Mouse (Mus musculus) kidney, adult 9 months (tissue): ENCODE results near the gene Nfatc2.

Experiments used
- DNase-seq: peaks from one replicate; pipeline ENCODE4 v3.0.0; 2022

Nfatc2 gene

DNA sequence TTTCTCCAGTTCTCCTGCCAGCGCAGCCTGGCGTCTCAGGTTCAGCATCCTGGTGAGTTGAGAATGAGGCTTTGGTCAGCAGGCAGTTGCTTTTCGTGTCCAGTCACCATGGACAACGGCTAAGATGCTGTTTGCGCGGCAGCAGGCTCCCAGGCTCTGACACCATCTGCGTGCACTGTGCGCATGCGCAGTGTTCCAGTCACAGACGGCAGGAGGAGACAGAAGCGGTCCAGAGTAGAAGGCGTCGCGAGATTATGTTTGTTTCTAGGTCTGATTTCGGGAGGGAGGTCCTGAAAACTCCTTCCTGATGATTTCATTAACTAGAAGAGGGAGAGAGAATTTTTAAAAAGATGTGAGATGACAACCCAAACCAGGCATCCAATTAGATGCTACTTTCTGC is 121.5 kb downstream of the Nfatc2 start:
- DNase-seq, result no peak

- DNase-seq, result peak; percentile 9
Measured at GRCm38 (mm10) chr2:168478431-168478830, 123.0 kb downstream of the Nfatc2 start.

- no peak for DNase-seq
Measured at GRCm38 (mm10) chr2:168473496-168473895, 128.0 kb downstream of the Nfatc2 start.

DNA sequence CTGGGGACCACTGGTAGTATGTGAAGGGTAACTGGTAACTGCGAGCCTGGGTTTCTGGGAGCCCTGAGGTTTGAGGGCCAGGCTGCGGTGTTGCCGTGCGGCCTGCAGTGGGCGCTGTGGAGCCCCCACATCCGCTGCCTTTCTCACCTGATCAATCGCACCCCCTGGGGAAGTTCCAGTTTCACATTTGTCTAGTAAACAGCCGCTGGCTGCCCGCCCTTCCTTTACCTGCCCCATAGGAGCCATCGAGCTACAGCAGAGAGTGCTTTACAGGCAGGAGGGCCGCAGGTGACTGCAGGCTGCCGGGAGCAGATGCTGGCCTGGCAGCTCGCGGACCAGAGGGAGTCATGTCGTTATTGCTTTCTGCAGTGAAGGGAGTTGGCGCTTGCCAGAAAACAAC is 128.6 kb downstream of the Nfatc2 start:
- DNase-seq, result peak; percentile 73

DNA sequence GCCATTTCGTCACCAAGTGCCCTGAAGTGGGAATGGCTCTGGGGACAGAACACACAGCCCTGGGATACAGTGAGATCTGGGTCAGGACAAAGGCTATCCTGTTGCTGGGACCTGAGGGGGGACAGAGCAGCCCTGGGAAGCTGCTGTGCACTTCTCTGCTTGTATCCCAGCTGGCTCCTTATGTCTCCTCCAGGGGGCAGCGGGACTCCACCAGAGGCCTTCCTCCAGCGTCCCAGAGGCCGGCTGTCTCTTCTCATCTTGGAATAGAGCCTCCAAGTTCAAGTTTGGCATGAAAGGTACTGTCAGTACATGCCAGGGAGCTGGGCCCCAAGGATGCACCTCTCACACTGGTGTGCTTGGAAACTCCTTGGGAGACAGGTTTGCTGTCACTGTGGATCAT is 132.4 kb downstream of the Nfatc2 start:
- peak; percentile 77 for DNase-seq

GRCm38 (mm10) chr2:168467166-168467565 is 134.3 kb downstream of the Nfatc2 start:
- no peak for DNase-seq

DNA sequence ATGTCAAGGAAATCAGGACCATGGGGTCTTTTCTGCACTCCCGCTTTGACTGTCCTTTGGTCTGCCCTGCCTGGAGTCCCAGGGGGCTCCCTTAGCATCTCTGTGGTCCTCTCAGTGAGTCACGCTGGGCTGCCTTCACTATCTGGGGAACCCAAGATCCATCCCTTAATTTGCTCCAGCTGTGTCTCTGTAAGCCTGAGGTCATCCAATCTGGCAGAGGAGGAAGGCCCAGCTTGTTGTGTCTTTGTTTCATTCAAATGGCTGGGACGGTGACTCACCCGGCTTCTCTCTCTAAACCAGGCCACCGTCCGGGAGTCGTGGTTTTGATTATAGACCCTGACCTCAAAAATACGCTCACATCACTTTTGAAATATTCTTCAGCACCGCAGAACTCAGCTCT is 135.4 kb downstream of the Nfatc2 start:
- DNase-seq, result no peak

- DNase-seq, result no peak
Measured at GRCm38 (mm10) chr2:168465646-168466045, 135.8 kb downstream of the Nfatc2 start.

DNA sequence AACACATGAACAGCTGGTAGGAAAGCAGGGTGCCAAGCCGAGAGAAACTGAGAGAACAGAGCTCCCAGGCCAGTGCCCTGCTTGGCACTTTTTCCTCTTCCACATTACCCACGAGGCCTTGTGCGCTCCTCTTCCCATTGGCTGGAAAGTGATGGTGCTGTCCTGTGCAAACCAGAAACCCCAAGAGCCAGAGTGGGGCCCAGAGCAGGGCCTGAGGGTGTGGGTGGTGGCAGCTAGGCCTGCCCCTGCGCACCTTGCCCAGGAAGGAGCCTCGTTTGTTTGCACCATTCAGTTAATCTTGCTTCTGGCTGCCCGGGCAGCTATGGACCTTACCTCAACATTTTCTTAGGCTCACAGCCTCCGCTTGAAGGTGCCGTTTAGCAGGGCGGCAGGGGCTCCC is 139.6 kb downstream of the Nfatc2 start:
- DNase-seq, result no peak

GRCm38 (mm10) chr2:168459627-168460026 is 141.8 kb downstream of the Nfatc2 start:
- no peak for DNase-seq

- no peak for DNase-seq
Measured at GRCm38 (mm10) chr2:168458583-168458982, 142.9 kb downstream of the Nfatc2 start.

GRCm38 (mm10) chr2:168451714-168452708 is 149.4 kb downstream of the Nfatc2 start:
- DNase-seq, result no peak

- DNase-seq, result no peak
Measured at GRCm38 (mm10) chr2:168450977-168451376, 150.5 kb downstream of the Nfatc2 start.

GRCm38 (mm10) chr2:168448054-168448453 is 153.4 kb downstream of the Nfatc2 start:
- DNase-seq, result peak; percentile 26

DNA sequence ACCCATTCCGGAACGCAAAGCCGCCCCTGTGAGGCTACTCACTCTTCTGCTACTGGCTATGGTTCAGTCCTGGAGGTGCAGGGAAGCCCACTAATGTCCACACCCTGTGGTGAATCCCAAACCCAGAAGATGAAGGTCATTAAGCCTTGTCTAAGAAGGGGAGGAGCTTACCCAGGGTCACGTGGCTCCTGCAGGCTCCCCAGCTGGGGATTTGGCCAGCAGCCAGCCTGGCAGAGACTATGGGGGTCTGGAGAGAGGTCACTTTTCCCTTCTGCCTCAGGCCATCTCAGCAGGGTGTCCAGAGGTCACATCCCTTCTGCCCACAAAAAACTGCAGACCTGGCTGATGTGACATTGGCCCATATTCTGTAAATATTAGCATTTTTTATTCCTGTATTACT is 153.9 kb downstream of the Nfatc2 start:
- DNase-seq, result no peak

DNA sequence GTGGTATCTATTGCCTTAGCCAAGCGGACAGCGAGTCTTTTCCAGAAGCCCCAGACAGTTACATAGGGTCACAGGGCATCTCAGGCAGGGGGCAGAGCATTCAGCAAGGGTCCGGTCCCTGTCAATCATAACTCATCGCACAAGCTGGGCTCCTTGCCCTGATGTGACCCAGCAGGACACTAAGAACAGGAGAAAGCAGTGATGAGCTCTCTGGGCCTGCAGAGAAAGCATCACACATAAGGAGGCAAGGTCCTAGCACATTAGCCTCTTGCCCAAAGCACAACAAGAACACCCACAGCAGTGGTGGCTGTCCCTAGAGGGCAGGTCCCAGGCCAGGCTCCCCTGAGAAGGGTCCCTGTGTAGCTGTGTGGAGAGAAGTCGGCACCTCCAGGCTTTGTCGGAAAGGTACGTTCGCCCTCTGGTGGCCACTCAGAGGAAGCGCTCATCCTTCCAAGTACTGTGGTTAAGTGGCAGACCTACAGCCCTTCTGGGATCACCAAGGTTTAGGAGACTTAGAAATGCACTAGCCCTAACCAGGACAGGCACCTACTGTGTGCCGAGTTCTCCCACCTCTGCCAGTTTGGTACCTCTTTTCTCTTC is 156.1 kb downstream of the Nfatc2 start:
- DNase-seq, result peak; percentile 47

DNA sequence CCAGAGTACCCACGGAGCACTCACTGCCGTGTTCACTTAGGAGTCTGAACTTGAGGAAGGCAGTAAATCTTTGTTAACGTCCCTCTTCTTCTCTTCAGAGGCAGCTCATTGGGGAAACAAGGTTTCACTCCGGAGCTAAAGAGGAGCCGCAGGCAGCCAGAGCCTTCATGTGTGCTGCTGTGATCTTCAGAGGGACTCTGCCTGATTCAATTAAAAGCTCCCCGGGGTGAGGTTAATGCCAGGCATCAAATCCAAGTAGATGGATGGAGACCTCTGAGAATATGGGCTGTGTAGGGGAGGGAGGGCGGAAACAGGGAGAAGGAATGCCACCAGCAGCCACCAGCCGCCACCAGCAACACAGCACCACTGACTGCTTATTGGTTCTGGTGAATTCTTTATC is 157.3 kb downstream of the Nfatc2 start:
- no peak for DNase-seq

DNA sequence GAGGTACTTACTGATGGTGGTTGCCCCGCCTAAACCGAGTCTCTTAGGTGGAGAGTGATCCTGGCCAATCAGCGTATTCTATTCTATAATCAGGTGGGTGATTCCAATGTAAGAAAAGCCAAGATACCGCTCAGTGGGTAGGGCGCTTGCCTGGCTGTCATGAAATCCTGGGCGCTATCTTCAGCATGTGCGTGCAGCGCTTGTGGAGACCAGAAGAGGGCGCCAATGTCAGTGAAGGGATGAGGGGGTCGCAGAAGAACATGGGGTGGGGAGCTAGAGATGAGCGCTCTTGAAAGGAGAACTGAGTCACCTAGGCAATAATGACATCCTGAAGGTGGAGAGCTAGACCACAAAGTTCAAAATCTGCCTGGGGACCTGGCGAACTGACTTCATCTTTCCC is 160.0 kb downstream of the Nfatc2 start:
- no peak for DNase-seq

- DNase-seq, result no peak
Measured at GRCm38 (mm10) chr2:168440918-168441328, 160.5 kb downstream of the Nfatc2 start.

- DNase-seq, result no peak
Measured at GRCm38 (mm10) chr2:168438981-168439452, 162.4 kb downstream of the Nfatc2 start.

DNA sequence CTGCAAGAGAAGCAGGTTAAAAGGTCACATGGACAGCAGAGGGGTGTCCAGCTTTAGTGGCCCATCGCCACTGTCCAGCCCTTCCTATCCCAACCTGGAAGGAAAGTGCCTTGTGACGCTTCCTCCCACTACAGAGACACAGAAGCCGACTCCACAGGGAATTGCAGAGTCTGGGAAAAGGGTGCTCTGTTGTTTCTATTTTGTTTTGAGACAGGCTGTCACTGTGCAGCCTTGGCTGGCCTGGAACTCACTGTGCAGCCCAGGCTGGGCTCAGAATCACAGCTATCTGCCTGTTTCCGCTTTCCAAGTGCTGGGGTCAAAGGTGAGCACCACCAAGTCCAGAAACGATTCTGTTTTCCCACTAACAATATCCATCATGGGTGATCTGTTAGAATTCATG is 167.3 kb downstream of the Nfatc2 start:
- no peak for DNase-seq

GRCm38 (mm10) chr2:168433392-168433791 is 168.1 kb downstream of the Nfatc2 start:
- peak; percentile 75 for DNase-seq

- no peak for DNase-seq
Measured at GRCm38 (mm10) chr2:168432394-168432793, 169.1 kb downstream of the Nfatc2 start.

DNA sequence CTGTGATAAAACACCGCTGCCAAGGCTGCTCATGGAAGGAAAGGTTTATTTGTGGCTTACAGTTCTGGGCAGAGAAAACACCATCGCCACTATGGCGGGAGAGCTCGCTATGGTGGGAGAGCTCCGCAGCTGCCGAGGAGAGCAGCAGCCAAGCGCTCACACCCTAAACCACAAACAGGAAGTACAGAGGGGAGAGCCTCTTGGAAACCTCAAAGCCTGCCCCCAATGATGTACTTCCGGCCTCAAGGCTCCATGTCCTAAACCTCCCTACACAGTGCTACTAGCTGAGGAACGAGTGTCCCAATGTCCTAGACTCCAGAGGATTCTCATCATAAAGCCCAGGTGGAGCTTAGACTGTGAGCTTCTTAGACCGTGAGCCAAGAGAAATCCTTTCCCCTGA is 171.9 kb downstream of the Nfatc2 start:
- no peak for DNase-seq
